Mouse (Mus musculus) spleen, postnatal 0 days (tissue): ENCODE results near the gene Tent5c. TPM values are rescaled to one million over a fixed set of nuclear protein-coding genes. Genes with fewer than 3 reads are reported as not detected.

Experiments
- polyA plus RNA-seq: library from polyadenylated mRNA; unstranded; fragments of >200 nt; fragmentation: Nextera tagmentation; extraction: Ambion mirVana; gene quantifications from 2 replicates; pipeline ENCODE4 v1.2.1, GENCODE M21; 2015

Tent5c gene
- polyA plus RNA-seq: 61.5 and 71.0 TPM in 2 replicates

GRCm38 (mm10) chr3:100489133-100490009 lies at the start of gene Tent5c:
TSS of gene Tent5c (minus strand) at chr3:100489324.

Other genes starting within 250 kb of the Tent5c start
- gene Man1a2, start 196.2 kb upstream of the Tent5c start, polyA plus RNA-seq: 51.8 and 56.0 TPM in 2 replicates